Mouse (Mus musculus) spleen, adult 2 months (tissue): Measurements from ENCODE around the gene Plcd1.

Experiments used
- CTCF ChIP-seq: fragments of 200-500 bp; IDR thresholded peaks from 2 replicates; pipeline ENCODE4 v1.5.1; 2011; ENCODE audit warnings: mild to moderate bottlenecking, inconsistent platforms; ENCODE audit not compliant: insufficient read depth, insufficient read length, insufficient replicate concordance; ENCODE audit errors: extremely low read depth
- POLR2A ChIP-seq: fragments of 200-500 bp; IDR thresholded peaks from 2 replicates; pipeline ENCODE4 v1.6.1; 2011; ENCODE audit warnings: low read depth, low read length, inconsistent platforms

GRCm38 (mm10) chr9:119089437-119089836, 3.9 kb downstream of the Plcd1 start:
- TF ChIP-seq CTCF = no peak
- TF ChIP-seq POLR2A = no peak
